Mouse (Mus musculus): ENCODE results near the gene Srarp. TPM values are rescaled to one million over a fixed set of nuclear protein-coding genes. Genes with fewer than 3 reads are reported as not detected.

The Srarp gene
- total RNA-seq, 2 experiments from 2014 or later: 0.31 to 0.67 TPM

GRCm38 (mm10) chr4:141426796-141427745, 8.8 kb downstream of the Srarp start:
- DNase-seq: no peak
- intact Hi-C loops (cut with DNase I): no loop called here

- peak in 1 of 2 experiments; percentile 45 for DNase-seq
- intact Hi-C loops (cut with DNase I): no loop called here
These were observed 10.1 kb downstream of the Srarp start for GRCm38 (mm10) chr4:141425484-141426479.

GRCm38 (mm10) chr4:141423691-141424431, 12.0 kb downstream of the Srarp start:
- DNase-seq: no peak
- intact Hi-C loops (cut with DNase I): no loop called here

GRCm38 (mm10) chr4:141423288-141423687, 12.6 kb downstream of the Srarp start:
- intact Hi-C loops (cut with DNase I): no loop called here
- no peak for DNase-seq

GRCm38 (mm10) chr4:141422841-141423240, 13.1 kb downstream of the Srarp start:
- DNase-seq: no peak
- intact Hi-C loops (cut with DNase I): no loop called here

GRCm38 (mm10) chr4:141421423-141421822, 14.5 kb downstream of the Srarp start:
- peak; percentile 62 to 65 for DNase-seq
- intact Hi-C loops (cut with DNase I): no loop called here

- DNase-seq: no peak
These were observed 15.0 kb downstream of the Srarp start for GRCm38 (mm10) chr4:141420886-141421285.

GRCm38 (mm10) chr4:141420192-141420829, 15.6 kb downstream of the Srarp start, which contains the start of gene Hspb7:
Hspb7 (plus strand) TSS chr4:141420779.
- intact Hi-C loops (cut with DNase I): no loop called here
- no peak for DNase-seq

More at GRCm38 (mm10) chr4:141420886-141421285, 15.0 kb downstream of the Srarp start:
- intact Hi-C loops (cut with DNase I): no loop called here

- intact Hi-C loops (cut with DNase I): no loop called here
These were observed 16.3 kb downstream of the Srarp start for GRCm38 (mm10) chr4:141419398-141420191.

GRCm38 (mm10) chr4:141415924-141416323, 20.0 kb downstream of the Srarp start, which contains the start of gene Clcnkb:
Clcnkb (minus strand) TSS chr4:141416014.
- DNase-seq: no peak
- intact Hi-C loops (cut with DNase I): no loop called here

More at GRCm38 (mm10) chr4:141419398-141420191, 16.3 kb downstream of the Srarp start:
- no peak for DNase-seq

- DNase-seq: no peak
- intact Hi-C loops (cut with DNase I): no loop called here
These were observed 24.4 kb downstream of the Srarp start for GRCm38 (mm10) chr4:141411430-141411992.

- intact Hi-C loops (cut with DNase I): no loop called here
- no peak for DNase-seq
These were observed 27.3 kb downstream of the Srarp start for GRCm38 (mm10) chr4:141408577-141408976.

GRCm38 (mm10) chr4:141406516-141407299, 29.2 kb downstream of the Srarp start:
- peak; percentile 37 to 50 for DNase-seq
- intact Hi-C loops (cut with DNase I): no loop called here

- intact Hi-C loops (cut with DNase I): loop anchor here (2.0 kb wide), 2 partner anchors 26 to 170 kb away; no protein-coding TSS in a partner anchor
- DNase-seq: no peak
These were observed 30.6 kb downstream of the Srarp start for GRCm38 (mm10) chr4:141405314-141405622.

- peak; percentile 81 to 86 for DNase-seq
- intact Hi-C loops (cut with DNase I): loop anchor here (2.0 to 5.0 kb wide), 3 partner anchors 26 to 170 kb away; no protein-coding TSS in a partner anchor
These were observed 31.2 kb downstream of the Srarp start for GRCm38 (mm10) chr4:141404518-141405313.

- DNase-seq: no peak
- intact Hi-C loops (cut with DNase I): loop anchor here (5.0 kb wide), 1 partner anchor 162 kb away; no protein-coding TSS in a partner anchor
These were observed 35.7 kb downstream of the Srarp start for GRCm38 (mm10) chr4:141400171-141400570.

GRCm38 (mm10) chr4:141398545-141398944, 37.4 kb downstream of the Srarp start, which contains the start of gene Clcnka:
Clcnka (minus strand) TSS chr4:141398724.
- intact Hi-C loops (cut with DNase I): no loop called here
- no peak for DNase-seq

All from gastrocnemius, postnatal 36 days (tissue).